Mouse (Mus musculus): ENCODE measurements around the gene Hs3st2.

GRCm38 (mm10) chr7:121534386-121534785 is 142.7 kb downstream of the Hs3st2 start:
- TF ChIP-seq CTCF (IDR thresholded peaks at IDR 0.05; ENCODE audit: low read depth): no peak
- no peak for TF ChIP-seq EP300 (optimal IDR thresholded peaks at IDR 0.05)

Data from stomach, postnatal 0 days (tissue).